Mouse (Mus musculus) MEL (cell line): ENCODE results near the gene Pde4b. TPM values are rescaled to one million over a fixed set of nuclear protein-coding genes. Genes with fewer than 3 reads are reported as not detected.

ENCODE experiments used
- DNase-seq: peaks from one replicate; pipeline ENCODE4 v3.0.0; 2011; ENCODE audit warnings: low read depth, low spot score
- H3K27ac ChIP-seq: 2 replicates; pipeline ENCODE4 v1.5.1; 2012; ENCODE audit warnings: low read depth, mild to moderate bottlenecking, control low read depth, low read length, moderate library complexity; ENCODE audit not compliant: control insufficient read depth
- H3K27me3 ChIP-seq, 2 experiments: fragments of 150-350 bp in 1 of 2; sonication (generic) in 1 of 2; 2 replicates each; pipeline ENCODE4 v1.6.1; 2012; ENCODE audit warnings: low read length in 2 of 2, mild to moderate bottlenecking in 2 of 2, improper control_type of control experiment in 1 of 2, moderate library complexity in 1 of 2; ENCODE audit not compliant: insufficient read depth in 2 of 2, control insufficient read depth in 1 of 2
- H3K36me3 ChIP-seq, 2 experiments: 2 replicates each; pipeline ENCODE4 v1.6.1; 2012 to 2014; ENCODE audit warnings: low read length in 2 of 2, improper control_type of control experiment in 1 of 2, inconsistent platforms in 1 of 2, mild to moderate bottlenecking in 1 of 2; ENCODE audit not compliant: insufficient read depth in 2 of 2, control insufficient read depth in 1 of 2
- H3K4me1 ChIP-seq, 2 experiments: fragments of 150-350 bp in 1 of 2; sonication (generic) in 1 of 2; 2 replicates each; pipeline ENCODE4 v1.6.1; 2012; ENCODE audit warnings: low read length in 2 of 2, improper control_type of control experiment in 1 of 2, mild to moderate bottlenecking in 1 of 2; ENCODE audit not compliant: insufficient read depth in 2 of 2, control insufficient read depth in 1 of 2
- H3K4me3 ChIP-seq, 2 experiments: fragments of 150-350 bp in 1 of 2; sonication (generic) in 1 of 2; 2 replicates each; pipeline ENCODE4 v1.5.1; 2012; ENCODE audit warnings: low read depth in 2 of 2, low read length in 2 of 2, mild to moderate bottlenecking in 2 of 2, moderate library complexity in 2 of 2, control low read depth in 1 of 2, improper control_type of control experiment in 1 of 2; ENCODE audit not compliant: control insufficient read depth in 1 of 2, insufficient read depth in 1 of 2
- H3K79me2 ChIP-seq: 2 replicates; pipeline ENCODE4 v1.6.1; 2012; ENCODE audit warnings: mild to moderate bottlenecking, low read length, moderate library complexity; ENCODE audit not compliant: control insufficient read depth, poor library complexity, insufficient read depth
- H3K9ac ChIP-seq: 2 replicates; pipeline ENCODE4 v1.6.1; 2012; ENCODE audit warnings: low read depth, mild to moderate bottlenecking, control low read depth, low read length, moderate library complexity; ENCODE audit not compliant: control insufficient read depth, poor library complexity, severe bottlenecking
- H3K9me3 ChIP-seq: fragments of 150-350 bp; sonication (generic); replicated peaks from 2 replicates; pipeline ENCODE4 v1.6.1; 2012; ENCODE audit warnings: mild to moderate bottlenecking, low read length, improper control_type of control experiment, moderate library complexity; ENCODE audit not compliant: insufficient read depth
- BHLHE40 ChIP-seq: IDR thresholded peaks from 2 replicates; pipeline ENCODE4 v1.6.1; 2012; ENCODE audit warnings: low read depth, mild to moderate bottlenecking, inconsistent platforms, low read length, improper control_type of control experiment, borderline replicate concordance
- CHD1 ChIP-seq: IDR thresholded peaks from 2 replicates; pipeline ENCODE4 v1.6.1; 2012; ENCODE audit warnings: low read depth, mild to moderate bottlenecking, inconsistent platforms, low read length, improper control_type of control experiment
- CHD2 ChIP-seq: IDR thresholded peaks from 2 replicates; pipeline ENCODE4 v1.6.1; 2011; ENCODE audit warnings: low read length, improper control_type of control experiment
- CTCF ChIP-seq, 3 experiments: IDR thresholded peaks in 2 of 3; conservative IDR thresholded peaks in 1 of 3; 2 replicates each; pipeline ENCODE4 v1.5.1; 2011 to 2012; ENCODE audit warnings: low read length in 3 of 3, low read depth in 2 of 3, mild to moderate bottlenecking in 2 of 3, improper control_type of control experiment in 1 of 3, inconsistent platforms in 1 of 3, mixed read lengths in 1 of 3, moderate library complexity in 1 of 3; ENCODE audit not compliant: control insufficient read depth in 1 of 3, insufficient read depth in 1 of 3, poor library complexity in 1 of 3, severe bottlenecking in 1 of 3
- E2F4 ChIP-seq: IDR thresholded peaks from 2 replicates; pipeline ENCODE4 v1.6.1; 2011; ENCODE audit warnings: low read depth, low read length, improper control_type of control experiment, borderline replicate concordance
- EP300 ChIP-seq, 2 experiments: IDR thresholded peaks; 2 replicates each; pipeline ENCODE4 v1.6.1; 2011; ENCODE audit warnings: improper control_type of control experiment in 2 of 2, low read length in 2 of 2, low read depth in 1 of 2, mild to moderate bottlenecking in 1 of 2
- ETS1 ChIP-seq: IDR thresholded peaks from 2 replicates; pipeline ENCODE4 v1.6.1; 2012; ENCODE audit warnings: low read depth, mild to moderate bottlenecking, inconsistent platforms, low read length, improper control_type of control experiment, moderate library complexity
- GABPA ChIP-seq: IDR thresholded peaks from 2 replicates; pipeline ENCODE4 v1.6.1; 2012; ENCODE audit warnings: low read depth, mild to moderate bottlenecking, inconsistent platforms, low read length, improper control_type of control experiment, moderate library complexity
- GATA1 ChIP-seq: IDR thresholded peaks from 2 replicates; pipeline ENCODE4 v1.6.1; 2011; ENCODE audit warnings: low read depth, low read length, improper control_type of control experiment
- KAT2A ChIP-seq: conservative IDR thresholded peaks from 2 replicates; pipeline ENCODE4 v1.6.1; 2012; ENCODE audit warnings: low read depth, low read length, improper control_type of control experiment, inconsistent platforms
- MAZ ChIP-seq: IDR thresholded peaks from 2 replicates; pipeline ENCODE4 v1.6.1; 2012; ENCODE audit warnings: low read depth, mild to moderate bottlenecking, inconsistent platforms, low read length, improper control_type of control experiment
- MEF2A ChIP-seq: IDR thresholded peaks from 2 replicates; pipeline ENCODE4 v1.6.1; 2014; ENCODE audit warnings: low read depth, mild to moderate bottlenecking, inconsistent platforms, low read length, improper control_type of control experiment; ENCODE audit not compliant: poor library complexity, insufficient replicate concordance, severe bottlenecking; ENCODE audit errors: extremely low read depth
- MXI1 ChIP-seq: IDR thresholded peaks from 2 replicates; pipeline ENCODE4 v1.6.1; 2011; ENCODE audit warnings: mild to moderate bottlenecking, low read depth, low read length, improper control_type of control experiment
- NRF1 ChIP-seq: IDR thresholded peaks from 2 replicates; pipeline ENCODE4 v1.6.1; 2014; ENCODE audit warnings: low read depth, mild to moderate bottlenecking, inconsistent platforms, low read length, improper control_type of control experiment, moderate library complexity; ENCODE audit not compliant: poor library complexity, insufficient read depth, severe bottlenecking
- POLR2AphosphoS5 ChIP-seq: IDR thresholded peaks from 2 replicates; pipeline ENCODE4 v1.6.1; 2012; ENCODE audit warnings: low read depth, borderline replicate concordance, mild to moderate bottlenecking, inconsistent platforms, low read length, moderate library complexity, mixed read lengths
- RAD21 ChIP-seq: IDR thresholded peaks from 2 replicates; pipeline ENCODE4 v1.6.1; 2011; ENCODE audit warnings: mild to moderate bottlenecking, low read depth, low read length, improper control_type of control experiment
- SIN3A ChIP-seq: IDR thresholded peaks from 2 replicates; pipeline ENCODE4 v1.6.1; 2012; ENCODE audit warnings: low read length, improper control_type of control experiment, inconsistent platforms
- SMC3 ChIP-seq: IDR thresholded peaks from 2 replicates; pipeline ENCODE4 v1.6.1; 2011; ENCODE audit warnings: low read depth, low read length, improper control_type of control experiment
- TBP ChIP-seq: IDR thresholded peaks from 2 replicates; pipeline ENCODE4 v1.8.0; 2011; ENCODE audit warnings: low read depth, low read length, improper control_type of control experiment
- UBTF ChIP-seq: IDR thresholded peaks from 2 replicates; pipeline ENCODE4 v1.6.1; 2012; ENCODE audit warnings: low read depth, mild to moderate bottlenecking, inconsistent platforms, low read length, improper control_type of control experiment, moderate library complexity, borderline replicate concordance; ENCODE audit not compliant: insufficient read depth
- USF1 ChIP-seq: IDR thresholded peaks from 2 replicates; pipeline ENCODE4 v1.6.1; 2014; ENCODE audit warnings: low read depth, mild to moderate bottlenecking, inconsistent platforms, low read length, improper control_type of control experiment, moderate library complexity
- USF2 ChIP-seq, 2 experiments: IDR thresholded peaks; 2 replicates each; pipeline ENCODE4 v1.6.1; 2011 to 2012; ENCODE audit warnings: improper control_type of control experiment in 2 of 2, low read length in 2 of 2, borderline replicate concordance in 1 of 2, inconsistent platforms in 1 of 2, low read depth in 1 of 2, mild to moderate bottlenecking in 1 of 2; ENCODE audit not compliant: insufficient read depth in 1 of 2
- ZKSCAN1 ChIP-seq: IDR thresholded peaks from 2 replicates; pipeline ENCODE4 v1.6.1; 2012; ENCODE audit warnings: low read depth, mild to moderate bottlenecking, inconsistent platforms, low read length, improper control_type of control experiment, moderate library complexity
- ZMIZ1 ChIP-seq: IDR thresholded peaks from 2 replicates; pipeline ENCODE4 v1.6.1; 2012; ENCODE audit warnings: low read depth, mild to moderate bottlenecking, inconsistent platforms, low read length, improper control_type of control experiment, moderate library complexity
- ZNF384 ChIP-seq: IDR thresholded peaks from 2 replicates; pipeline ENCODE4 v1.6.1; 2012; ENCODE audit warnings: low read depth, mild to moderate bottlenecking, inconsistent platforms, low read length, improper control_type of control experiment
- polyA plus RNA-seq, 2 experiments: library from polyadenylated mRNA; stranded (reverse) in 1 of 2; unstranded in 1 of 2; fragments of >175 nt in 1 of 2; fragments of >200 nt in 1 of 2; gene quantifications; 2 replicates each; pipeline versions ENCODE4 v1.2.1 to v1.2.4; 2012; ENCODE audit warnings: low replicate concordance in 2 of 2, low read depth in 1 of 2; ENCODE audit not compliant: insufficient read length in 2 of 2, insufficient read depth in 1 of 2, missing spikeins in 1 of 2
- total RNA-seq: library from RNA; depleted of rRNA; stranded (reverse); fragments of 300-350 nt; gene quantifications from 2 replicates; pipeline ENCODE4 v1.2.3, GENCODE M21; 2012

The Pde4b gene
- total and polyA plus RNA-seq, 3 experiments: 2.7 to 6.0 TPM; not detected in 1

DNA sequence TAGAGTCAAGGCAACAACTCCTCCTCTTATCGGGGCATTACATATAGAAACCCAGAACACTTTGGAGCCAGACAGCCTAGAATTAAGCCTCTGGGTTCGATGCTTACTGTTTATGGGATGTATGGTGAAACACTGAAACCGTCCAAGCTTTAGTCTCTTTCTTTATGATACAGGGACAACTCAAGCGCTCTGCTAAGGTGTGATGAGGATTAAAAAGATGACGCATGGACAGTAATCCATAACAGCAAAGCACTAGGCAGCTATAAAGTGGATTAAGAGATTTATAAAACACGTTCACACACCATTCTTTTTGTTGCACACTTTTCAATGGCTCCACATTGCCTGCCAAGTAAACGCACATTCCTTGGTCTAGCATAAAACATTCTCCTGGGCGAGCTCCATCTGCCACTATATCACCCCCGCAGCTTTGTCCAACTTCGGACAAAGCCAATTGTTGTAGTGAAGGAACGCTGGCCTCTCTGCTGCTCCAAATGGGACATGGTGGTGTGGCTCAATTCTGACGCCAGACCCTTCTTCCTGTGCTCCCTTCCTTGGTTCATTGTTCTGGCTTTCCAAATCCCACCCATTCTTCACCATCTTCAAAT lies 473.4 kb downstream of the Pde4b start:
- no peaks in the 10 kb centered on the region for H3K27me3 ChIP-seq
- no peak overlapping the region for H3K27ac ChIP-seq
- no peak overlapping the region for H3K9ac ChIP-seq
- no peak for DNase-seq
- H3K79me2 ChIP-seq: no peaks in the 10 kb centered on the region
- peaks cover 0 to 5% of the 10 kb centered on the region in 2 experiments for H3K4me1 ChIP-seq
- no peaks in the 10 kb centered on the region for H3K9me3 ChIP-seq
- no peak overlapping the region for H3K4me3 ChIP-seq
- TF ChIP-seq ZKSCAN1 (no peak), BHLHE40 (no peak), ZMIZ1 (no peak), ETS1 (no peak), E2F4 (no peak), USF2 (IDR thresholded peaks at IDR 0.05; ENCODE audit: borderline replicate concordance in 1 of 2, insufficient read depth in 1 of 2, low read depth in 1 of 2, low read length in 2 of 2) (no peak), SIN3A (no peak), CHD1 (no peak), RAD21 (no peak), MAZ (no peak), ZNF384 (no peak), TBP (no peak), SMC3 (no peak)
- H3K36me3 ChIP-seq: peaks cover 0 to 2% of the 10 kb centered on the region in 2 experiments; a peak in 1 of 4 replicates

GRCm38 (mm10) chr4:102563273-102563855 lies 476.0 kb downstream of the Pde4b start:
- peaks cover 0 to 13% of the 10 kb centered on the region in 2 experiments; a peak in 3 of 4 replicates for H3K4me1 ChIP-seq
- no peak overlapping the region for H3K9ac ChIP-seq
- H3K36me3 ChIP-seq: peaks cover 0 to 12% of the 10 kb centered on the region in 2 experiments; a peak in 2 of 4 replicates
- H3K27me3 ChIP-seq: no peaks in the 10 kb centered on the region
- no peak overlapping the region for H3K27ac ChIP-seq
- no peak overlapping the region for H3K4me3 ChIP-seq
- no peaks in the 10 kb centered on the region for H3K79me2 ChIP-seq
- no peak for TF ChIP-seq BHLHE40
- no peak for TF ChIP-seq UBTF
- no peak for TF ChIP-seq USF1
- TF ChIP-seq CHD2: no peak
- no peak for TF ChIP-seq RAD21
- no peak for TF ChIP-seq ETS1
- no peak for TF ChIP-seq EP300 (IDR thresholded peaks at IDR 0.05; ENCODE audit: low read depth in 1 of 2, low read length in 2 of 2)
- no peak for TF ChIP-seq KAT2A
- no peak for TF ChIP-seq MEF2A
- no peak for TF ChIP-seq MXI1
- TF ChIP-seq GABPA: no peak
- no peak for TF ChIP-seq GATA1
- TF ChIP-seq TBP: no peak
- no peak for TF ChIP-seq NRF1
- TF ChIP-seq POLR2AphosphoS5: no peak
- TF ChIP-seq CTCF (IDR thresholded peaks at IDR 0.05 in 2 of 3, conservative IDR thresholded peaks at IDR 0.05 in 1 of 3; ENCODE audit: control insufficient read depth in 1 of 3, insufficient read depth in 1 of 3, low read depth in 2 of 3, low read length in 3 of 3, poor library complexity in 1 of 3, severe bottlenecking in 1 of 3): no peak
- TF ChIP-seq CHD1: no peak
- H3K9me3 ChIP-seq: no peaks in the 10 kb centered on the region
- no peak for DNase-seq
